Mouse (Mus musculus) stomach, embryonic 14.5 days (tissue): ENCODE data around the gene Cpa1. TPM values are rescaled to one million over a fixed set of nuclear protein-coding genes. Genes with fewer than 3 reads are reported as not detected.

Experiments
- ATAC-seq: fragments of 200-750 bp; cut with Nextera tagmentation; 2 replicates; pipeline ENCODE4 v1.8.0; 2017; ENCODE audit warnings: low read depth, moderate TSS enrichment; ENCODE audit not compliant: insufficient number of reproducible peaks, insufficient read depth, low FRiP score
- H3K27ac ChIP-seq: fragments of 300-500 bp; sonication (generic); 2 replicates; pipeline ENCODE4 v1.5.1; 2014; ENCODE audit warnings: mild to moderate bottlenecking, low read length, moderate library complexity, mixed read lengths
- H3K27me3 ChIP-seq: fragments of 300-500 bp; sonication (generic); 2 replicates; pipeline ENCODE4 v1.6.1; 2014; ENCODE audit warnings: low read length, control low read depth, mixed read lengths; ENCODE audit not compliant: control insufficient read depth, insufficient read depth
- H3K36me3 ChIP-seq: fragments of 300-500 bp; sonication (generic); 2 replicates; pipeline ENCODE4 v1.6.1; 2014; ENCODE audit warnings: mild to moderate bottlenecking, control low read depth, low read length, moderate library complexity, mixed read lengths; ENCODE audit not compliant: control insufficient read depth, insufficient read depth
- H3K4me1 ChIP-seq: fragments of 300-500 bp; sonication (generic); 2 replicates; pipeline ENCODE4 v1.6.1; 2014; ENCODE audit warnings: low read length, control low read depth, mixed read lengths; ENCODE audit not compliant: control insufficient read depth, insufficient read depth
- H3K4me2 ChIP-seq: fragments of 300-500 bp; sonication (generic); replicated peaks from 2 replicates; pipeline ENCODE4 v1.6.1; 2014; ENCODE audit warnings: low read depth, low read length, control low read depth
- H3K4me3 ChIP-seq: fragments of 300-500 bp; sonication (generic); 2 replicates; pipeline ENCODE4 v1.5.1; 2014; ENCODE audit warnings: low read depth, low read length, control low read depth
- H3K9ac ChIP-seq: fragments of 300-500 bp; sonication (generic); replicated peaks from 2 replicates; pipeline ENCODE4 v1.6.1; 2014; ENCODE audit warnings: low read depth, mild to moderate bottlenecking, control low read depth, low read length, moderate library complexity, mixed read lengths
- H3K9me3 ChIP-seq: fragments of 300-500 bp; sonication (generic); 2 replicates; pipeline ENCODE4 v1.6.1; 2016; ENCODE audit warnings: low read depth, low read length, control low read depth; ENCODE audit not compliant: control insufficient read depth
- WGBS: fragments of 180-500 bp; shearing (Covaris S2); extraction: QIAGEN DNeasy Blood & Tissue Kit; methylation state at CpG from one replicate; pipeline ENCODE4 v1.1.7; 2014; 5-methylcytosine and 5-hydroxymethylcytosine counted together
- polyA plus RNA-seq: library from polyadenylated mRNA; unstranded; fragments of >200 nt; fragmentation: Nextera tagmentation; extraction: Ambion mirVana; gene quantifications from 2 replicates; pipeline ENCODE4 v1.2.1, GENCODE M21; 2014

Cpa1 gene
- 1.5 and 116 TPM in 2 replicates for polyA plus RNA-seq

GRCm38 (mm10) chr6:30638674-30639268 lies at the start of gene Cpa1:
TSS of gene Cpa1 (plus strand) at chr6:30639218.
- Histone ChIP-seq H3K4me3 (no peak within 1 kb of the TSS), H3K36me3 (no peaks in the 10 kb centered on the region), H3K9ac (no peak within 1 kb of the TSS), H3K27me3 (no peaks in the 10 kb centered on the region), H3K9me3 (no peaks in the 10 kb centered on the region), H3K4me1 (peaks cover 11% of the 10 kb centered on the region), H3K4me2 (no peak within 1 kb of the TSS), H3K27ac (no peak within 1 kb of the TSS)
- WGBS: 68% methylated on average over 5 of the region's 5 CpGs
- no peak for ATAC-seq

- Histone ChIP-seq H3K36me3 (no peaks in the 10 kb centered on the region), H3K27me3 (no peaks in the 10 kb centered on the region), H3K27ac (no peak overlapping the region), H3K9me3 (no peaks in the 10 kb centered on the region), H3K4me3 (no peak overlapping the region), H3K9ac (no peak overlapping the region), H3K4me2 (no peak overlapping the region), H3K4me1 (no peaks in the 10 kb centered on the region)
- 27% methylated on average over 2 of the region's 2 CpGs for WGBS
- ATAC-seq: no peak
These were observed 49.2 kb upstream of the Cpa1 start for GRCm38 (mm10) chr6:30589819-30590218.

GRCm38 (mm10) chr6:30591851-30592404 lies 47.1 kb upstream of the Cpa1 start:
- Histone ChIP-seq H3K4me1 (0 out of 2 replicates have a peak, but pooled peaks cover 7% of the 10 kb centered on the region), H3K4me2 (no peak overlapping the region), H3K9me3 (no peaks in the 10 kb centered on the region), H3K9ac (no peak overlapping the region), H3K27ac (no peak overlapping the region), H3K36me3 (no peaks in the 10 kb centered on the region), H3K4me3 (no peak overlapping the region), H3K27me3 (no peaks in the 10 kb centered on the region)
- ATAC-seq: no peak
- 39% methylated on average over 5 of the region's 5 CpGs for WGBS

DNA sequence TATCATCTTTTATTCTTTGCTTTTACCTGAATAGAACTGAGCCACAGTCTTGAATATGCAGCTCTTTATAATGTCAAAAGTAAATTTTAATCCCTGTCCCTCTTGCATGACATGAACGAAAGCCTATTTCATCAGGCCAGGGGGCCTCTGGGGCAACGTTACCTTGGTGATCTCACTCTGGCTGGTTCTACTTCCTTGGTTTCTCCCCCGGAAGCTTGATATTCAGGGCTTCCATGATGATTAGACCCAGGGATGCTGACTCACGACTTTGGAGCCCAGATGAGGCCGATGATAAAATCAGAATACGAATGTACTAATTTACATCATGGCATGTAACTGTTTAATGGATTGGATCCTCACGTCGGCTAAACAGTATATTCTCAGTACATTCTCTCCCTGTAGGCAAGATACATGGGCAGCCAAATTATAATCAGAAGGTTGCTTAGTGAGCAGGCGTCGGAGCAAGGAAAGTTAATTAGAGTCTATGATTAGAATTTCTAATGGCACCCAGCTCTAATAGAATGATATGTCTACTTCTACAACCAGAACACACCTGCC lies 46.5 kb upstream of the Cpa1 start:
- H3K4me1 ChIP-seq: 0 out of 2 replicates have a peak, but pooled peaks cover 7% of the 10 kb centered on the region
- ATAC-seq: no peak
- H3K9me3 ChIP-seq: no peaks in the 10 kb centered on the region
- WGBS: 72% methylated on average over 10 of the region's 10 CpGs
- H3K4me3 ChIP-seq: no peak overlapping the region
- H3K4me2 ChIP-seq: no peak overlapping the region
- no peaks in the 10 kb centered on the region for H3K27me3 ChIP-seq
- no peak overlapping the region for H3K9ac ChIP-seq
- no peak overlapping the region for H3K27ac ChIP-seq
- no peaks in the 10 kb centered on the region for H3K36me3 ChIP-seq

DNA sequence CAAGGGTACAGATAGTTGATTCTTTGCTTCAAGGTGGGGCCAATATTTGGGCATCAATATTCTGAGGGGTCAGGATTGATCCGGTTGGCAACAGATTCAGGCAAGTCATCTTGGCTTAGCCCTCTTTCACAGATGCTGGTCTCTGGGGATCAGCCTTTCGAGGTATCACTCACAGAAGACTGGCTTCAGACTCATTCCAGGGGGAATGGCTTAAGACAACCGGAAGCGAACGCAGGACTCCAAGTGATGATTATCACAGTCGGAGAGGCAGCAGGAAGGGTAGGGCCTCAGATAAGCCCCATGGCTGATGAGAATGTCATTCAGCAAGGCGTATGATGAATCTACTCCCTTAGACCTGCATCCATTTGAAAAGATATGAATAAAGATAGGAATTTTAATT lies 44.7 kb upstream of the Cpa1 start:
- Histone ChIP-seq H3K4me2 (no peak overlapping the region), H3K36me3 (no peaks in the 10 kb centered on the region), H3K9ac (no peak overlapping the region), H3K4me1 (0 out of 2 replicates have a peak, but pooled peaks cover 7% of the 10 kb centered on the region), H3K27ac (no peak overlapping the region), H3K4me3 (no peak overlapping the region), H3K27me3 (no peaks in the 10 kb centered on the region), H3K9me3 (no peaks in the 10 kb centered on the region)
- ATAC-seq: no peak
- 58% methylated on average over 7 of the region's 7 CpGs for WGBS

- no peak overlapping the region for H3K4me2 ChIP-seq
- no peaks in the 10 kb centered on the region for H3K36me3 ChIP-seq
- no peaks in the 10 kb centered on the region for H3K27me3 ChIP-seq
- H3K27ac ChIP-seq: no peak overlapping the region
- no peaks in the 10 kb centered on the region for H3K9me3 ChIP-seq
- ATAC-seq: no peak
- H3K4me3 ChIP-seq: no peak overlapping the region
- 0 out of 2 replicates have a peak, but pooled peaks cover 7% of the 10 kb centered on the region for H3K4me1 ChIP-seq
- no peak overlapping the region for H3K9ac ChIP-seq
- 66% methylated on average over 8 of the region's 8 CpGs for WGBS
These were observed 42.7 kb upstream of the Cpa1 start for GRCm38 (mm10) chr6:30596230-30596898.

GRCm38 (mm10) chr6:30600033-30600432 lies 39.0 kb upstream of the Cpa1 start:
- no peaks in the 10 kb centered on the region for H3K27me3 ChIP-seq
- H3K4me1 ChIP-seq: 0 out of 2 replicates have a peak, but pooled peaks cover 7% of the 10 kb centered on the region
- no peaks in the 10 kb centered on the region for H3K9me3 ChIP-seq
- H3K4me2 ChIP-seq: no peak overlapping the region
- H3K36me3 ChIP-seq: no peaks in the 10 kb centered on the region
- WGBS: 66% methylated on average over 3 of the region's 3 CpGs
- H3K27ac ChIP-seq: no peak overlapping the region
- no peak for ATAC-seq
- H3K4me3 ChIP-seq: no peak overlapping the region
- no peak overlapping the region for H3K9ac ChIP-seq

GRCm38 (mm10) chr6:30600995-30601394 lies 38.0 kb upstream of the Cpa1 start:
- ATAC-seq: no peak
- 0 out of 2 replicates have a peak, but pooled peaks cover 6% of the 10 kb centered on the region for H3K4me1 ChIP-seq
- no peak overlapping the region for H3K27ac ChIP-seq
- no peak overlapping the region for H3K9ac ChIP-seq
- H3K9me3 ChIP-seq: no peaks in the 10 kb centered on the region
- H3K27me3 ChIP-seq: no peaks in the 10 kb centered on the region
- 84% methylated on average over 1 of the region's 1 CpGs for WGBS
- no peaks in the 10 kb centered on the region for H3K36me3 ChIP-seq
- H3K4me3 ChIP-seq: no peak overlapping the region
- H3K4me2 ChIP-seq: no peak overlapping the region
